Mouse (Mus musculus): ENCODE measurements at regions not wholly inside any gene's neighbourhood (a gene's known extent, or its start where the extent isn't known, plus 50 kb on each side); places are given as distances from the start of the nearest gene placed in this dataset.

DNA sequence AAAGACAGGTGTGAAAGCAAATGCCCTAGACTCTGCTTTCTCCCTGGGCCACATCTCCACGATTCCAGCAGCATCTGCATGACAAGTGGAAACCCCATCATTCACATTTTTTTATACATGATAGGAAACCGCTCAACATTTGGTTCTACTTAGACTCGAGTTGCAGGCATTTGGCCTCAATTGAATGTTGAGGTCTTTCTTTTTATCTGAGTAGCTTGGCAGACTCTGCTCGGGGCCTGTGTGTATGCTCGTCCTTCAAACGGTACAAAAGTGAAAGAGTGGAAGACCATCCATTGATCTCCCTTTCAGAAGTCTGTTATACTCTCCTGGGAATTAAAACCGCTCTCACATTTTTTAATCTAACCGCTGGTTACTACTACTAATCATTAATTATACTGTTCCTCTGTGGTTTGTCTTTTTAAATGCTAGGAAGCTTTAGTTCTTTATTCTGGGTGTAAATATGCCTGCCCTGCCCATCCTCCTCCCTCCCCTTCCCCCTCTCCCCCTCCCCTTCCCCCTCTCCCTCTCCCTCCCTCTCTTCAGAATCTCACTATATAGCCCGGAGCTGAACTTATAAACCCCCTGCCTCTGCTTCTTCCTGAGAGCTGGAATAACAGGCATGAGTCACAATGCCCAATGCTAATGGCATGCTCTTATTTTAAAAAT is 75.5 kb downstream of the Dyrk2 start:
- 57% methylated on average over 9 of the region's 9 CpGs for WGBS

DNA sequence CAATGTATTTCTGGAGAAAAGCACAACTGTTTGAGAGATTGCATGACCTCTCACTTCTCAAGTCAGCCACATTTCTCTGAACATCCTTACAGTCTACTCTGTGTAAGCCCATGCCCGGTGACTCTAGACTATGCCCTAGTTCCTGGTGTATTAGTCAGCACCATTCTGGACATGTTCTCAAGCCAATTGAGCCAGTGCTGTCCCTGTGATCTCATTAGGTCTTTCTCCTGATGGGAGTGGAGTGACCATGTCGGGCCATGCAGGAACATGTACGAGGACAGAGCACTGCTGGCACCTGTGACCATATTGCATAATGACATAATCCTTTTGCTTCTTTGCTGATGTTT is 75.0 kb downstream of the Dyrk2 start:
- Histone ChIP-seq H3K27me3 (replicated peaks) (no peaks in the 10 kb centered on the region), H3K4me1 (replicated peaks) (peaks cover 23% of the 10 kb centered on the region), H3K9ac (no peak overlapping the region), H3K4me2 (no peak overlapping the region), H3K9me3 (replicated peaks) (no peaks in the 10 kb centered on the region), H3K4me3 (no peak overlapping the region), H3K27ac (ENCODE audit: poor library complexity, severe bottlenecking) (no peak overlapping the region), H3K36me3 (no peaks in the 10 kb centered on the region)
- no peak for ATAC-seq (ENCODE audit: insufficient number of reproducible peaks, low FRiP score)
- 85% methylated on average over 3 of the region's 3 CpGs for WGBS

More for the DNA sequence above, 75.5 kb downstream of the Dyrk2 start:
- no peak overlapping the region for H3K9ac ChIP-seq
- H3K9me3 ChIP-seq (replicated peaks): no peaks in the 10 kb centered on the region
- no peaks in the 10 kb centered on the region for H3K27me3 ChIP-seq (replicated peaks)
- no peak overlapping the region for H3K4me2 ChIP-seq
- no peak overlapping the region for H3K27ac ChIP-seq (ENCODE audit: poor library complexity, severe bottlenecking)
- peaks cover 22% of the 10 kb centered on the region for H3K4me1 ChIP-seq (replicated peaks)
- no peaks in the 10 kb centered on the region for H3K36me3 ChIP-seq
- no peak for ATAC-seq (ENCODE audit: insufficient number of reproducible peaks, low FRiP score)
- H3K4me3 ChIP-seq: no peak overlapping the region

DNA sequence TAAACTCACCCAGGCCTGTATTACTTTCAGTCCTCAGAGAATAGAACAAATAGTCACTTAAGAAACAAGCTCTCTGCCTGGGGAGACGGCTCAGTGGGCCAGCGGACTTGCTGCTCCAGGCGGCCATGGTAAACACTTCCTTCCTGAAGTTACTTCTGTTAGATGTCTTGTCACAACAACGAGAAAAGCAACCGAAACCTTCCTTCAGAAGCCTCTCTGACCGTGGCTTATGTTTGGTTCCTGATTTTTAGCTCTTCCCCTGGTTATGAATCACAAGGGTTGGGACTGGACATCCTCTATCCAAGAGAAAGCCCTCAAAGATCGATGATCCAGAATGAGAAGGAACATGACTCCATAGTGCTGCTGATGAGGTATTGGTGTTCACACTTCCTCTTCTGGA is 73.5 kb downstream of the Dyrk2 start:
- Histone ChIP-seq H3K9ac (no peak overlapping the region), H3K27me3 (replicated peaks) (no peaks in the 10 kb centered on the region), H3K27ac (ENCODE audit: poor library complexity, severe bottlenecking) (no peak overlapping the region), H3K36me3 (no peaks in the 10 kb centered on the region), H3K4me2 (no peak overlapping the region), H3K4me1 (replicated peaks) (peaks cover 28% of the 10 kb centered on the region), H3K9me3 (replicated peaks) (no peaks in the 10 kb centered on the region), H3K4me3 (no peak overlapping the region)
- no peak for ATAC-seq (ENCODE audit: insufficient number of reproducible peaks, low FRiP score)
- 79% methylated on average over 7 of the region's 7 CpGs for WGBS

DNA sequence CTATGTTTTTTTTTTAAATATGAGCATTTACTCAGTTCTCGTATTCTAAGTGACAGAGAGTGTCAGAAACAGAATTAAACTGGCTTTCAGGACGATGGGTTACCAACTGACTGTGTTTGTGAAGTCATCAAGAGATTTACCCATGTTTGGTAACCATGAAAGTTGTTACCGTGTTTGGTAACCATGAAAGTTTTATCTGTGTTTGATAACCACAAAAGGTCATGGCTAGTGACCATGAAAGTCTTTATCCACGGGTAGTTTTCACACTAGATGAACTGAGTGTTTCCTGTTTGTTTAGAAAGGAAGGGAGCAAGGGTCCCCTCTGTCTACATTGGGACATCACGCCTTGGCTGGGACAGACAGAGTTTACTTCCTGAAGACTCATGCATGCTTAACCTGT is 72.8 kb downstream of the Dyrk2 start:
- H3K9ac ChIP-seq: no peak overlapping the region
- H3K4me2 ChIP-seq: no peak overlapping the region
- no peak overlapping the region for H3K27ac ChIP-seq (ENCODE audit: poor library complexity, severe bottlenecking)
- H3K36me3 ChIP-seq: no peaks in the 10 kb centered on the region
- no peaks in the 10 kb centered on the region for H3K9me3 ChIP-seq (replicated peaks)
- H3K4me3 ChIP-seq: no peak overlapping the region
- H3K27me3 ChIP-seq (replicated peaks): no peaks in the 10 kb centered on the region
- peaks cover 26% of the 10 kb centered on the region for H3K4me1 ChIP-seq (replicated peaks)
- ATAC-seq (ENCODE audit: insufficient number of reproducible peaks, low FRiP score): no peak
- 68% methylated on average over 5 of the region's 5 CpGs for WGBS

DNA sequence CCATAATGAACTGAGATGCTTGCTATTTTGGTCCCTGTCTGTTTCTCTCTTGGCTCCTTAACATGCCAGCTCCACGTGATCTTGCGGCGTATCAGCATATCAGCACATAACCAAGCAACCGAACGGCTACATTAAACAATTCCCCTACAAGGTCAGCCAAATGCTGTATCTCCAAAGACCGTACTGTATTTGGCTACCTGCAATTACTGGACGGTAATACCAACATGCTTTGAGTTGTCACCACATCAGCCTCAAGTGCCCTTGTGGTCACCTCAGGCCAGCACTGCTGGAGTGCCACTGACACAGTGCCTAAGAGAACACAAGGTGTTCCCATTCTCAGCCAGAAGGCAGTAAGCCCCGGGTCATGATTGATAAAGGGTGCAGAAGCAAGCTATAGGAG is 70.2 kb downstream of the Dyrk2 start:
- no peaks in the 10 kb centered on the region for H3K36me3 ChIP-seq
- H3K4me3 ChIP-seq: no peak overlapping the region
- WGBS: 44% methylated on average over 8 of the region's 8 CpGs
- peaks cover 24% of the 10 kb centered on the region for H3K4me1 ChIP-seq (replicated peaks)
- no peak overlapping the region for H3K9ac ChIP-seq
- H3K9me3 ChIP-seq (replicated peaks): no peaks in the 10 kb centered on the region
- peak overlapping the region; percentile 83; the same call in 1 of the 2 replicates for H3K27ac ChIP-seq (ENCODE audit: poor library complexity, severe bottlenecking)
- ATAC-seq (ENCODE audit: insufficient number of reproducible peaks, low FRiP score): peak; percentile 82
- no peaks in the 10 kb centered on the region for H3K27me3 ChIP-seq (replicated peaks)
- H3K4me2 ChIP-seq: no peak overlapping the region

DNA sequence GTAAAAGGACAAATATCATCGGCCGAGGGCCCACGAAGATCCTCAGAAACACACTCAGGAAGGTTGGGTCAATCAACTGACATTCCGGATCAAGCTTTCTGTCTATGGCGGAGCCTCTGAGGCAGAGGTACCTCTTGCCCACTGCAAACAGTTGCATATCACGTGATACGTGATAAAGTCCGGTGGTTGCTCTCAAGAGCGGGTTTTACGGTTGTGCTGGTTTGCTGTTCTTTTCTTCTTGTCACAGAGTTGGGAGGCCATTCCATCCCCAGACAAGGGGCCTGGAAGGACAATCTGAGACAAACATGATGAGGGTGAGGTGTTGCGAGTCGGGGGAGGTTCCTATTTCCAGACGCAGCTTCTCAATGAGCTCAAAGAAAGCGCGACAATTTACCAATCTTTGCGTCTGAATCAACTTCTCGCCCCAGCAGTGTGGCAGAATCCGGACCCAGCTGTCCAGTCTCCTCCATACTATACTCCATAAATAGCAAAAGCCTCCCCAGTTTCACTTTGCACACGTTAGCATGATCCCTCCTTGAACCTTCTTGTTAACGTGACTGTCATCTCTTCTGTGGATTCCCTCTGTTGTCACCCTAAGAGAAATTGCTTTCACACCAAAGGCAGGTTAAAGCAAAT is 66.0 kb downstream of the Dyrk2 start:
- WGBS: 67% methylated on average over 20 of the region's 20 CpGs
- Histone ChIP-seq H3K4me1 (replicated peaks) (peaks cover 32% of the 10 kb centered on the region), H3K9me3 (replicated peaks) (no peaks in the 10 kb centered on the region), H3K27me3 (replicated peaks) (no peaks in the 10 kb centered on the region), H3K9ac (peak overlapping the region; percentile 22; the same call in 1 of the 2 replicates), H3K36me3 (no peaks in the 10 kb centered on the region), H3K27ac (ENCODE audit: poor library complexity, severe bottlenecking) (0 out of 2 replicates have a peak overlapping the region, but pooled peaks have one; percentile 18), H3K4me3 (no peak overlapping the region), H3K4me2 (peak overlapping the region; percentile 11)
- no peak for ATAC-seq (ENCODE audit: insufficient number of reproducible peaks, low FRiP score)

DNA sequence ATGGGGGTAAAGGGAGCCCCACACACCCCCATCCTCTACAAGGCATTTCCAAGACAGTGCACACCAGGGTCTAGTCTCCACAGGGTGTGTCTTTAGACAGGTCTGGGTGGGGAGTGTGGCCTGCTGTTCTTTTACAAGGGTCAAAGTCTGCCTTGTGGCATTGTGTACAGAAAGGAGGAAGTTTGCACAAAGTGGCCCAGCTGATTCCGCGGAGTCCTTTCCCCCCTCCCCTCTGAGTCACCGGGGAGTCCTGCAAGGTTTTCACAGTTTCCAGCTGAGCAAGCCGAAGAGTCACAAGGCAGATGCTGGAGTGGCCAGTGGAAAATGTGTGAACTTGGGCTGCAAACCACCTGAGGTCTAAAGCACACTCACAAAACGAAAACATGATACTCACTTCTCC is 65.4 kb downstream of the Dyrk2 start:
- peak overlapping the region; percentile 22; the same call in 1 of the 2 replicates for H3K9ac ChIP-seq
- WGBS: 23% methylated on average over 5 of the region's 5 CpGs
- H3K27me3 ChIP-seq (replicated peaks): no peaks in the 10 kb centered on the region
- peak overlapping the region; percentile 11 for H3K4me2 ChIP-seq
- H3K27ac ChIP-seq (ENCODE audit: poor library complexity, severe bottlenecking): 0 out of 2 replicates have a peak overlapping the region, but pooled peaks have one; percentile 18
- H3K4me1 ChIP-seq (replicated peaks): peaks cover 31% of the 10 kb centered on the region
- peak; percentile 26; the same call in 1 of the 2 replicates for ATAC-seq (ENCODE audit: insufficient number of reproducible peaks, low FRiP score)
- H3K9me3 ChIP-seq (replicated peaks): no peaks in the 10 kb centered on the region
- H3K36me3 ChIP-seq: no peaks in the 10 kb centered on the region
- H3K4me3 ChIP-seq: no peak overlapping the region

Measured in heart, embryonic 12.5 days (tissue).